Mouse (Mus musculus) stomach, postnatal 0 days (tissue): ENCODE results near the gene Mgat5. TPM values are rescaled to one million over a fixed set of nuclear protein-coding genes. Genes with fewer than 3 reads are reported as not detected.

Experiments
- ATAC-seq: fragments of 200-750 bp; cut with Nextera tagmentation; 2 replicates; pipeline ENCODE4 v1.8.0; 2017; ENCODE audit not compliant: low FRiP score, low TSS enrichment
- DNase-seq: peaks from one replicate; pipeline ENCODE4 v3.0.0-alpha.2; 2016; ENCODE audit warnings: low spot score
- H3K27ac ChIP-seq: fragments of 300-500 bp; sonication (generic); replicated peaks from 2 replicates; pipeline ENCODE4 v1.5.1; 2014; ENCODE audit warnings: mild to moderate bottlenecking, control low read depth
- H3K27me3 ChIP-seq: fragments of 300-500 bp; sonication (generic); 2 replicates; pipeline ENCODE4 v1.6.1; 2014; ENCODE audit warnings: low read length; ENCODE audit not compliant: control insufficient read depth, insufficient read depth
- H3K36me3 ChIP-seq: fragments of 300-500 bp; sonication (generic); 2 replicates; pipeline ENCODE4 v1.6.1; 2014; ENCODE audit warnings: low read length, mixed read lengths; ENCODE audit not compliant: control insufficient read depth, insufficient read depth
- H3K4me1 ChIP-seq: fragments of 300-500 bp; sonication (generic); replicated peaks from 2 replicates; pipeline ENCODE4 v1.6.1; 2014; ENCODE audit warnings: antibody characterized with exemption; ENCODE audit not compliant: control insufficient read depth, insufficient read depth
- H3K4me2 ChIP-seq: fragments of 300-500 bp; sonication (generic); replicated peaks from 2 replicates; pipeline ENCODE4 v1.6.1; 2014; ENCODE audit warnings: low read depth, mild to moderate bottlenecking, control low read depth, moderate library complexity
- H3K4me3 ChIP-seq: fragments of 300-500 bp; sonication (generic); 2 replicates; pipeline ENCODE4 v1.5.1; 2014; ENCODE audit warnings: low read depth, low read length, control low read depth
- H3K9ac ChIP-seq: fragments of 300-500 bp; sonication (generic); 2 replicates; pipeline ENCODE4 v1.6.1; 2014; ENCODE audit warnings: mild to moderate bottlenecking, low read length, control low read depth, mixed read lengths
- H3K9me3 ChIP-seq: fragments of 300-500 bp; sonication (generic); 2 replicates; pipeline ENCODE4 v1.6.1; 2016; ENCODE audit warnings: low read length; ENCODE audit not compliant: control insufficient read depth
- CTCF ChIP-seq: IDR thresholded peaks from 2 replicates; pipeline ENCODE4 v1.5.1; 2016; ENCODE audit warnings: antibody characterized with exemption, low read depth, mild to moderate bottlenecking, moderate library complexity
- EP300 ChIP-seq: optimal IDR thresholded peaks from 2 replicates; pipeline ENCODE3; 2016; ENCODE audit warnings: antibody characterized with exemption
- WGBS: fragments of 180-500 bp; shearing (Covaris S2); extraction: QIAGEN DNeasy Blood & Tissue Kit; methylation state at CpG from one replicate; pipeline ENCODE4 v1.1.7; 2014; 5-methylcytosine and 5-hydroxymethylcytosine counted together
- polyA plus RNA-seq: library from polyadenylated mRNA; unstranded; fragments of >200 nt; fragmentation: Nextera tagmentation; extraction: Ambion mirVana; gene quantifications from 2 replicates; pipeline ENCODE4 v1.2.1, GENCODE M21; 2015

Mgat5 gene
- polyA plus RNA-seq, 1 experiment from 2014 or later: 2.0 TPM

GRCm38 (mm10) chr1:127484826-127485225 lies 280.0 kb downstream of the Mgat5 start:
- H3K27ac ChIP-seq: no peak overlapping the region
- TF ChIP-seq EP300 (no peak), CTCF (peak; percentile 69)
- H3K4me2 ChIP-seq: no peak overlapping the region
- DNase-seq (peak; percentile 50), ATAC-seq (no peak)
- no peaks in the 10 kb centered on the region for H3K9me3 ChIP-seq
- H3K36me3 ChIP-seq: no peaks in the 10 kb centered on the region; the same call in 1 of the 2 replicates
- 47% methylated on average over 7 of the region's 7 CpGs for WGBS
- no peaks in the 10 kb centered on the region for H3K4me1 ChIP-seq
- H3K4me3 ChIP-seq: no peak overlapping the region
- no peak overlapping the region for H3K9ac ChIP-seq
- H3K27me3 ChIP-seq: no peaks in the 10 kb centered on the region

- Histone ChIP-seq H3K9me3 (no peaks in the 10 kb centered on the region), H3K4me1 (no peaks in the 10 kb centered on the region), H3K27ac (no peak overlapping the region), H3K9ac (no peak overlapping the region), H3K4me3 (no peak overlapping the region), H3K4me2 (no peak overlapping the region), H3K27me3 (no peaks in the 10 kb centered on the region), H3K36me3 (no peaks in the 10 kb centered on the region; the same call in 1 of the 2 replicates)
- DNase-seq (peak; percentile 24), ATAC-seq (no peak)
- WGBS: 81% methylated on average over 4 of the region's 4 CpGs
- TF ChIP-seq CTCF (peak; percentile 66), EP300 (no peak)
These were observed 282.3 kb downstream of the Mgat5 start for GRCm38 (mm10) chr1:127487161-127487560.

- 28% methylated on average over 9 of the region's 9 CpGs for WGBS
- no peaks in the 10 kb centered on the region for H3K9me3 ChIP-seq
- no peak overlapping the region for H3K9ac ChIP-seq
- peak; percentile 75 for DNase-seq
- no peaks in the 10 kb centered on the region for H3K36me3 ChIP-seq
- peak; percentile 97 for TF ChIP-seq CTCF
- TF ChIP-seq EP300: no peak
- no peak overlapping the region for H3K4me2 ChIP-seq
- H3K4me1 ChIP-seq: no peaks in the 10 kb centered on the region
- no peak overlapping the region for H3K4me3 ChIP-seq
- H3K27ac ChIP-seq: no peak overlapping the region
- H3K27me3 ChIP-seq: no peaks in the 10 kb centered on the region
- ATAC-seq: peak; percentile 77
These were observed 292.1 kb downstream of the Mgat5 start for GRCm38 (mm10) chr1:127496737-127497543.

GRCm38 (mm10) chr1:127498746-127499145 lies 293.9 kb downstream of the Mgat5 start:
- TF ChIP-seq CTCF (no peak), EP300 (no peak)
- H3K36me3 ChIP-seq: no peaks in the 10 kb centered on the region
- H3K9me3 ChIP-seq: no peaks in the 10 kb centered on the region
- no peaks in the 10 kb centered on the region for H3K4me1 ChIP-seq
- H3K27ac ChIP-seq: no peak overlapping the region
- H3K4me3 ChIP-seq: no peak overlapping the region
- WGBS: 56% methylated on average over 9 of the region's 9 CpGs
- ATAC-seq (no peak), DNase-seq (no peak)
- no peak overlapping the region for H3K9ac ChIP-seq
- no peaks in the 10 kb centered on the region for H3K27me3 ChIP-seq
- H3K4me2 ChIP-seq: no peak overlapping the region

GRCm38 (mm10) chr1:127500219-127500618 lies 295.4 kb downstream of the Mgat5 start:
- TF ChIP-seq EP300: no peak
- TF ChIP-seq CTCF: peak; percentile 92
- Histone ChIP-seq H3K4me3 (no peak overlapping the region), H3K27ac (no peak overlapping the region), H3K36me3 (no peaks in the 10 kb centered on the region), H3K9ac (no peak overlapping the region), H3K4me1 (no peaks in the 10 kb centered on the region), H3K9me3 (no peaks in the 10 kb centered on the region), H3K27me3 (no peaks in the 10 kb centered on the region), H3K4me2 (no peak overlapping the region)
- WGBS: 8% methylated on average over 8 of the region's 8 CpGs
- DNase-seq: peak; percentile 83
- ATAC-seq: no peak

- 68% methylated on average over 17 of the region's 17 CpGs for WGBS
- TF ChIP-seq CTCF: no peak
- no peak for TF ChIP-seq EP300
These were observed 295.9 kb downstream of the Mgat5 start for GRCm38 (mm10) chr1:127500701-127501100.

More at GRCm38 (mm10) chr1:127500701-127501100, 295.9 kb downstream of the Mgat5 start:
- ATAC-seq (no peak), DNase-seq (no peak)
- Histone ChIP-seq H3K36me3 (no peaks in the 10 kb centered on the region), H3K4me1 (no peaks in the 10 kb centered on the region), H3K27me3 (no peaks in the 10 kb centered on the region), H3K27ac (no peak overlapping the region), H3K4me2 (no peak overlapping the region), H3K4me3 (no peak overlapping the region), H3K9ac (no peak overlapping the region), H3K9me3 (no peaks in the 10 kb centered on the region)
